Mouse (Mus musculus): ENCODE measurements around the gene Clca3a1.

DNA sequence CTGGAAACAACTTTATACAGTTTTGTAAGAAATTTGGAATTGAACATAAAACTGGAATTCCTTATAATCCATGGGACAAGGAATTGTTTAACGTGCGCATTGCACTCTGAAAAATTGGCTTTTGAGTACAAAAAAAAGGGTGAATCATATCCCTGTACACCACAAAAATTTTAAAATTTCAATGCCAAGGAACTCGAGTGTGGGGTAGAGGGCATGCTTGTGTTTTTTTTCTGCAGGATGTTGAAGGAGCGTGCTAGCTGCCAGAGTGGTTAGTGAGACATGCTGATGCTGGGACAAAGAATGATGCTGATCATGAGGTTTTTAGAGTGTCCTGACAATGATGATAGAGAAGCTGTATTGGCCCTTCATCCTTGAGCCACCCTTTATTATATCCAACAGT is 4.4 kb upstream of the Clca3a1 start:
- TF ChIP-seq POLR2A (IDR thresholded peaks at IDR 0.05; ENCODE audit: borderline replicate concordance, low read depth, low read length) (no peak), CTCF (IDR thresholded peaks at IDR 0.05; ENCODE audit: low read depth, low read length) (no peak)

All from bone marrow macrophage, adult 2 months (primary cell).